ENCODE assay signal across 25 mouse cellular contexts in genomic region chr10:19139234-19139633, GRCm38 (mm10).
A peak's percentile ranks its signal among the peaks of the same experiment; 100 is the strongest.
DNase-seq lines count a peak whose midpoint lies in the region; ATAC-seq and TF ChIP-seq lines count a peak whose summit lies in the region.
"Had no signal": no experiment of that assay in that cellular context is flagged by ENCODE, and none has a peak within 500 bp of the region (broad histone marks: within the 10 kb centered on the region; RNA-seq: fewer than 3 reads in every experiment).

No protein-coding gene starts in this region.

- no peaks in the 10 kb centered on the region for H3K27me3 ChIP-seq in midbrain, embryonic 15.5 days (replicated peaks)
- H3K27me3 ChIP-seq in midbrain, embryonic 10.5 days (ENCODE audit: low read depth, poor library complexity, severe bottlenecking) = no peaks in the 10 kb centered on the region
- no peaks in the 10 kb centered on the region for H3K27me3 ChIP-seq in midbrain, postnatal 0 days (ENCODE audit: insufficient read depth, low read length)
- no peaks in the 10 kb centered on the region for H3K27me3 ChIP-seq in liver, embryonic 11.5 days (replicated peaks; ENCODE audit: control insufficient read depth, insufficient read depth, low read length)
- H3K27me3 ChIP-seq: CH12.LX; hindbrain, embryonic 12.5 days; hindbrain, embryonic 15.5 days; Patski had no signal

- no peaks in the 10 kb centered on the region for H3K36me3 ChIP-seq in midbrain, embryonic 15.5 days (replicated peaks)
- H3K36me3 ChIP-seq in midbrain, embryonic 10.5 days = no peaks in the 10 kb centered on the region
- no peaks in the 10 kb centered on the region for H3K36me3 ChIP-seq in midbrain, postnatal 0 days (ENCODE audit: insufficient read depth, low read length)
- no peaks in the 10 kb centered on the region for H3K36me3 ChIP-seq in liver, embryonic 11.5 days (ENCODE audit: control insufficient read depth, insufficient read depth, low read length)
- H3K36me3 ChIP-seq: G1E; hindbrain, embryonic 12.5 days; hindbrain, embryonic 15.5 days had no signal

- ATAC-seq in midbrain, embryonic 15.5 days (replicated peaks) = 0 out of 2 replicates have a peak, but pooled peaks have one; percentile 54
- ATAC-seq in midbrain, postnatal 0 days (ENCODE audit: low FRiP score) = peak; percentile 58; the same call in 1 of the 2 replicates
- no peak for ATAC-seq in megakaryocyte, adult 5-6 weeks (ENCODE audit: poor library complexity, severe bottlenecking)
- no peak for ATAC-seq in liver, embryonic 11.5 days (replicated peaks; ENCODE audit: low FRiP score)
- ATAC-seq: forebrain, embryonic 14.5 days; forebrain, postnatal 0 days; Patski had no signal

- H3K9ac ChIP-seq in midbrain, embryonic 15.5 days = no peak overlapping the region
- no peak overlapping the region for H3K9ac ChIP-seq in midbrain, postnatal 0 days (replicated peaks; ENCODE audit: low read length, poor library complexity, severe bottlenecking)
- H3K9ac ChIP-seq in liver, embryonic 11.5 days (ENCODE audit: low read depth, low read length) = no peak overlapping the region
- H3K9ac ChIP-seq: forebrain, postnatal 0 days; hindbrain, embryonic 12.5 days; hindbrain, embryonic 15.5 days had no signal

- no peak overlapping the region for H3K4me2 ChIP-seq in midbrain, embryonic 15.5 days
- no peak overlapping the region for H3K4me2 ChIP-seq in midbrain, postnatal 0 days (ENCODE audit: low read depth, low read length, poor library complexity, severe bottlenecking)
- no peak overlapping the region for H3K4me2 ChIP-seq in liver, embryonic 11.5 days
- H3K4me2 ChIP-seq: heart, embryonic 11.5 days; hindbrain, embryonic 12.5 days; hindbrain, embryonic 15.5 days had no signal

- H3K4me3 ChIP-seq in midbrain, embryonic 15.5 days = no peak overlapping the region
- H3K4me3 ChIP-seq in midbrain, embryonic 10.5 days = no peak overlapping the region
- no peak overlapping the region for H3K4me3 ChIP-seq in midbrain, postnatal 0 days (ENCODE audit: low read depth, low read length)
- H3K4me3 ChIP-seq in liver, embryonic 11.5 days (ENCODE audit: low read depth, low read length) = no peak overlapping the region
- H3K4me3 ChIP-seq: gastrocnemius, adult 2 months; hindbrain, embryonic 12.5 days; hindbrain, embryonic 15.5 days had no signal

- no peak for TF ChIP-seq CTCF in brain, embryonic 14.5 days (IDR thresholded peaks at IDR 0.05; ENCODE audit: borderline replicate concordance, extremely low read depth, insufficient read depth, insufficient read length)
- no peak for TF ChIP-seq CTCF in midbrain, postnatal 0 days (IDR thresholded peaks at IDR 0.05)

- 73% methylated on average over 2 of the region's 2 CpGs for whole genome bisulfite sequencing in midbrain, embryonic 15.5 days
- 89% methylated on average over 2 of the region's 2 CpGs for WGBS in midbrain, embryonic 10.5 days
- 60% methylated on average over 2 of the region's 2 CpGs for WGBS in midbrain, postnatal 0 days
- 69% methylated on average over 2 of the region's 2 CpGs for WGBS in liver, embryonic 11.5 days

- no peak for TF ChIP-seq POLR2A in brain, embryonic 14.5 days (IDR thresholded peaks at IDR 0.05; ENCODE audit: borderline replicate concordance, extremely low read depth, insufficient read depth, insufficient read length, poor library complexity, severe bottlenecking)

- H3K27ac ChIP-seq in midbrain, embryonic 15.5 days = no peak overlapping the region
- H3K27ac ChIP-seq in midbrain, embryonic 10.5 days (replicated peaks) = no peak overlapping the region
- no peak overlapping the region for H3K27ac ChIP-seq in midbrain, postnatal 0 days (ENCODE audit: low read depth, low read length)
- H3K27ac ChIP-seq in liver, embryonic 11.5 days (ENCODE audit: low read depth, low read length) = no peak overlapping the region
- H3K27ac ChIP-seq: gastrocnemius, adult 2 months; hindbrain, embryonic 12.5 days; hindbrain, embryonic 15.5 days had no signal

- H3K9me3 ChIP-seq in midbrain, embryonic 15.5 days = no peaks in the 10 kb centered on the region
- H3K9me3 ChIP-seq in midbrain, embryonic 10.5 days (replicated peaks) = no peaks in the 10 kb centered on the region
- no peaks in the 10 kb centered on the region for H3K9me3 ChIP-seq in midbrain, postnatal 0 days (ENCODE audit: low read length)
- no peaks in the 10 kb centered on the region for H3K9me3 ChIP-seq in liver, embryonic 11.5 days (ENCODE audit: control insufficient read depth, low read length)
- H3K9me3 ChIP-seq: G1E; hindbrain, embryonic 12.5 days; hindbrain, embryonic 15.5 days had no signal

- no peak for DNase-seq in midbrain, embryonic 10.5 days (ENCODE audit: low spot score)
- DNase-seq in CD4-positive, CD25-positive, alpha-beta regulatory T cell, adult 2 months (ENCODE audit: low read depth, low spot score) = peak; percentile 47
- peak; percentile 6 for DNase-seq in brain, embryonic 14.5 days (ENCODE audit: low read depth)
- no peak for DNase-seq in midbrain, postnatal 0 days (ENCODE audit: low spot score)
- no peak for DNase-seq in cerebellum, adult 9-10 months
- no peak for DNase-seq in liver, embryonic 11.5 days (ENCODE audit: low spot score)
- DNase-seq: adrenal gland, adult 2 months; adrenal gland, postnatal 14 days; B cell, adult 2 months; cerebellum, adult 11-12 months; cerebellum, adult 8-10 months; cerebellum, postnatal 14 days; forebrain, postnatal 0 days; gastrocnemius, adult 2 months; gastrocnemius, postnatal 14 days; heart, adult 11 months had no signal

- no peaks in the 10 kb centered on the region for H3K4me1 ChIP-seq in midbrain, embryonic 15.5 days
- no peaks in the 10 kb centered on the region for H3K4me1 ChIP-seq in midbrain, embryonic 10.5 days
- H3K4me1 ChIP-seq in midbrain, postnatal 0 days (ENCODE audit: insufficient read depth, low read length) = no peaks in the 10 kb centered on the region
- no peaks in the 10 kb centered on the region for H3K4me1 ChIP-seq in liver, embryonic 11.5 days (replicated peaks; ENCODE audit: control insufficient read depth, insufficient read depth, low read length)
- H3K4me1 ChIP-seq: hindbrain, embryonic 12.5 days; hindbrain, embryonic 15.5 days had no signal

Comparison
In these comparisons a context has a peak if more than half of its experiments do, and no peak if none do; other contexts are left out.
1. ATAC-seq: peak in midbrain, embryonic 15.5 days (single experiment) and midbrain, postnatal 0 days (single experiment); none in megakaryocyte, adult 5-6 weeks (single experiment) and liver, embryonic 11.5 days (single experiment).
2. DNase-seq: peak in CD4-positive, CD25-positive, alpha-beta regulatory T cell, adult 2 months (single experiment) and brain, embryonic 14.5 days (single experiment); none in midbrain, embryonic 10.5 days (single experiment), midbrain, postnatal 0 days (single experiment), cerebellum, adult 9-10 months (single experiment) and liver, embryonic 11.5 days (single experiment).